Mouse (Mus musculus): ENCODE results near the gene Gm21833.

DNA sequence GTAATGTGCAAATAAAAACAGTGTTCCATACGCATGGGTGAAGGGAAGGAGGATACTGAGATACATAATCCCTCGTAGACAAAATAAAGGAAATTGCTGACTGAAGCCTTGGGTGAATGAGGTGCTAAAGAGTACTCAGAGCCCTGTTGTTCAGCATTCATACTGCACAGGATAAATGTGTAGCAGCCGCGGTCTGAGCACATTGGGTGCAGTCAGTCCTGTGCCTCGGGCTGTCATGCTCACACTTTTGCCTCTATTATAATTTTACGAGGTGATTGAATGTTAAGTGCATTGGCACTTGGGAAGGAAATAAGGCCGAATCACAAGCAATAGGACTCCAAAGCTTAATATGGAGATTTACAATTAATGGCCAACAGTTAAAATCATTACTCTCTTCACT is 36.4 kb downstream of the Gm21833 start:
- TF ChIP-seq POLR2A (IDR thresholded peaks at IDR 0.05; ENCODE audit: low read depth, low read length) (no peak), CTCF (conservative IDR thresholded peaks at IDR 0.05; ENCODE audit: insufficient read depth, insufficient read length, low read depth, low read length) (no peak)

Data from kidney, adult 2 months (tissue).